8 mouse cellular contexts compared by ENCODE assay signal in genomic region chr2:30647882-30648494, GRCm38 (mm10). TPM values are rescaled to one million over a fixed set of nuclear protein-coding genes. Genes with fewer than 3 reads are reported as not detected.
DNase-seq lines count a peak whose midpoint lies in the region; ATAC-seq lines count a peak whose summit lies in the region.

No protein-coding gene starts in this region.

- no peaks in the 10 kb centered on the region for H3K36me3 ChIP-seq in kidney, embryonic 15.5 days
- H3K36me3 ChIP-seq in embryonic facial prominence, embryonic 10.5 days (replicated peaks) = no peaks in the 10 kb centered on the region
- H3K36me3 ChIP-seq in hindbrain, embryonic 14.5 days (replicated peaks; ENCODE audit: control insufficient read depth, insufficient read depth) = no peaks in the 10 kb centered on the region
- H3K36me3 ChIP-seq in neural tube, embryonic 14.5 days (ENCODE audit: control insufficient read depth, insufficient read depth, low read length) = no peaks in the 10 kb centered on the region

- peak overlapping the region; percentile 90 for H3K27ac ChIP-seq in kidney, embryonic 15.5 days
- H3K27ac ChIP-seq in embryonic facial prominence, embryonic 10.5 days (replicated peaks) = peak overlapping the region; percentile 88
- peak overlapping the region; percentile 99 for H3K27ac ChIP-seq in hindbrain, embryonic 14.5 days
- H3K27ac ChIP-seq in neural tube, embryonic 14.5 days (ENCODE audit: low read depth, low read length) = peak overlapping the region; percentile 97

- 0 out of 2 replicates have a peak, but pooled peaks have one; percentile 4 for ATAC-seq in kidney, embryonic 15.5 days (replicated peaks; ENCODE audit: low FRiP score)
- ATAC-seq in hindbrain, embryonic 14.5 days (ENCODE audit: low FRiP score) = 0 out of 2 replicates have a peak, but pooled peaks have one; percentile 15
- peak; percentile 19; the same call in 1 of the 2 replicates for ATAC-seq in neural tube, embryonic 14.5 days (ENCODE audit: low read depth)

- 32% methylated on average over 13 of the region's 13 CpGs for whole genome bisulfite sequencing in kidney, embryonic 15.5 days
- 23% methylated on average over 13 of the region's 13 CpGs for WGBS in embryonic facial prominence, embryonic 10.5 days
- WGBS in hindbrain, embryonic 14.5 days = 15% methylated on average over 13 of the region's 13 CpGs
- 12% methylated on average over 13 of the region's 13 CpGs for WGBS in neural tube, embryonic 14.5 days

- no peak overlapping the region; the same call in 1 of the 2 replicates for H3K9ac ChIP-seq in kidney, embryonic 15.5 days
- peak overlapping the region; percentile 52 for H3K9ac ChIP-seq in hindbrain, embryonic 14.5 days
- no peak overlapping the region for H3K9ac ChIP-seq in neural tube, embryonic 14.5 days (replicated peaks; ENCODE audit: low read depth, low read length)

- DNase-seq in kidney, adult 9 months = no peak
- DNase-seq in embryonic facial prominence, embryonic 10.5 days (ENCODE audit: low spot score) = no peak
- no peak for DNase-seq in hindbrain, embryonic 14.5 days (ENCODE audit: low spot score)
- DNase-seq in cerebellum, adult 9-10 months = no peak
- DNase-seq in adrenal gland, postnatal 14 days = no peak
- no peak for DNase-seq in cerebellum, postnatal 10 days

- H3K4me3 ChIP-seq in kidney, embryonic 15.5 days (replicated peaks) = no peak overlapping the region
- peak overlapping the region; percentile 42 for H3K4me3 ChIP-seq in embryonic facial prominence, embryonic 10.5 days
- no peak overlapping the region for H3K4me3 ChIP-seq in hindbrain, embryonic 14.5 days (replicated peaks; ENCODE audit: low read length)
- H3K4me3 ChIP-seq in neural tube, embryonic 14.5 days (ENCODE audit: low read depth, low read length) = no peak overlapping the region

- H3K27me3 ChIP-seq in kidney, embryonic 15.5 days = no peaks in the 10 kb centered on the region
- no peaks in the 10 kb centered on the region for H3K27me3 ChIP-seq in embryonic facial prominence, embryonic 10.5 days (replicated peaks; ENCODE audit: low read depth, poor library complexity, severe bottlenecking)
- no peaks in the 10 kb centered on the region for H3K27me3 ChIP-seq in hindbrain, embryonic 14.5 days (ENCODE audit: control insufficient read depth, insufficient read depth, low read length)
- no peaks in the 10 kb centered on the region for H3K27me3 ChIP-seq in neural tube, embryonic 14.5 days (ENCODE audit: control insufficient read depth, insufficient read depth, low read length)

- no peak overlapping the region for H3K4me2 ChIP-seq in kidney, embryonic 15.5 days
- peak overlapping the region; percentile 37 for H3K4me2 ChIP-seq in hindbrain, embryonic 14.5 days (replicated peaks)
- H3K4me2 ChIP-seq in neural tube, embryonic 14.5 days (ENCODE audit: low read depth, low read length) = peak overlapping the region; percentile 29; the same call in 1 of the 2 replicates

- H3K4me1 ChIP-seq in kidney, embryonic 15.5 days = peaks cover 53% of the 10 kb centered on the region
- peaks cover 77% of the 10 kb centered on the region for H3K4me1 ChIP-seq in embryonic facial prominence, embryonic 10.5 days
- peaks cover 54% of the 10 kb centered on the region for H3K4me1 ChIP-seq in hindbrain, embryonic 14.5 days (replicated peaks; ENCODE audit: control insufficient read depth, insufficient read depth, low read length)
- peaks cover 48% of the 10 kb centered on the region for H3K4me1 ChIP-seq in neural tube, embryonic 14.5 days (ENCODE audit: control insufficient read depth, insufficient read depth, low read length)

- no peaks in the 10 kb centered on the region for H3K9me3 ChIP-seq in kidney, embryonic 15.5 days (replicated peaks)
- H3K9me3 ChIP-seq in embryonic facial prominence, embryonic 10.5 days = no peaks in the 10 kb centered on the region
- H3K9me3 ChIP-seq in hindbrain, embryonic 14.5 days (ENCODE audit: control insufficient read depth, low read length) = no peaks in the 10 kb centered on the region
- no peaks in the 10 kb centered on the region for H3K9me3 ChIP-seq in neural tube, embryonic 14.5 days (ENCODE audit: control insufficient read depth, low read length)

RNA-seq across cellular contexts. Expression of gene Cstad, which starts 53.1 kb away (rescaled TPM):
- 1.2 and 1.8 TPM in 2 replicates for polyA plus RNA-seq in kidney, embryonic 15.5 days (2015; fragmentation: Nextera tagmentation; extraction: Ambion mirVana)
- 0.44 and 0.86 TPM in 2 replicates for polyA plus RNA-seq in embryonic facial prominence, embryonic 10.5 days (2016; fragmentation: Nextera tagmentation; extraction: Ambion mirVana)
- 1.6 TPM in 1 of 2 replicates, not detected in the other for polyA plus RNA-seq in hindbrain, embryonic 14.5 days (2014; fragmentation: Nextera tagmentation; extraction: Ambion mirVana)
- polyA plus RNA-seq in neural tube, embryonic 14.5 days (2014; fragmentation: Nextera tagmentation; extraction: Ambion mirVana) = 1.2 and 1.3 TPM in 2 replicates
- total RNA-seq in adrenal gland, postnatal 14 days (2021) = 1.6 and 3.5 TPM in 2 replicates
